ENCODE assay signal across 8 mouse cellular contexts in the genomic region with DNA sequence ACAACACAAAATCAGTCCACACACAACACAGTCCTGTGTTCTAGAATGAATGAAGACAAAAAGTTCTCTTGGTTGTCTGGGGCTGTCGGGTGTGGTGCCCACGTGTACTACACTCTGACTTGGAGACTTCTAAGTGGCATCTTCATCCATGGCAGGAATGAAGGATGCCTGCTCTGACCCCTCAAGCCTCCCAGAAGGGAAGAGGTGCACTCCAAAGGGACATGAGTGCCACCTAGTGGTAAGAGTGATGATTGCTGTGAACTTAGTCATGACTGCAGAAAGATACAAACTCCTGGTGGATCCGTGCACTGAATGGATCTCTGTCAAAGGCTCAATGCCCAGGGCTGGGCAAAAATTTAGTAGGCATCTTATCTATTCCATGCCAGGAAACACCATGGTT. TPM values are rescaled to one million over a fixed set of nuclear protein-coding genes. Genes with fewer than 3 reads are reported as not detected.
A peak's percentile ranks its signal among the peaks of the same experiment; 100 is the strongest.
DNase-seq lines count a peak whose midpoint lies in the region; ATAC-seq and TF ChIP-seq lines count a peak whose summit lies in the region.

No protein-coding gene starts in this region.

- WGBS in heart, embryonic 10.5 days, result 6% methylated on average over 3 of the region's 3 CpGs
- WGBS in lung, embryonic 15.5 days, result 3% methylated on average over 3 of the region's 3 CpGs
- 5% methylated on average over 3 of the region's 3 CpGs for WGBS in small intestine, adult 2 months

- no peak overlapping the region for H3K4me3 ChIP-seq in heart, embryonic 10.5 days
- no peak overlapping the region for H3K4me3 ChIP-seq in lung, embryonic 15.5 days
- H3K4me3 ChIP-seq in small intestine, adult 2 months (ENCODE audit: low read depth, low read length), result no peak overlapping the region

- no peak overlapping the region for H3K4me2 ChIP-seq in lung, embryonic 15.5 days

- H3K4me1 ChIP-seq in heart, embryonic 10.5 days, result 0 out of 2 replicates have a peak, but pooled peaks cover under 1% of the 10 kb centered on the region
- no peaks in the 10 kb centered on the region for H3K4me1 ChIP-seq in lung, embryonic 15.5 days
- H3K4me1 ChIP-seq in small intestine, adult 2 months (ENCODE audit: control insufficient read depth, insufficient read depth, insufficient read length, low read length), result peaks cover 8% of the 10 kb centered on the region

- no peaks in the 10 kb centered on the region for H3K9me3 ChIP-seq in heart, embryonic 10.5 days
- no peaks in the 10 kb centered on the region for H3K9me3 ChIP-seq in lung, embryonic 15.5 days

- H3K27me3 ChIP-seq in heart, embryonic 10.5 days (ENCODE audit: insufficient read depth, poor library complexity, severe bottlenecking), result peaks cover 30% of the 10 kb centered on the region
- no peaks in the 10 kb centered on the region for H3K27me3 ChIP-seq in lung, embryonic 15.5 days
- H3K27me3 ChIP-seq in small intestine, adult 2 months (ENCODE audit: control insufficient read depth, insufficient read depth, low read length), result no peaks in the 10 kb centered on the region

- ATAC-seq in lung, embryonic 15.5 days (ENCODE audit: borderline replicate concordance, extremely low read depth, low FRiP score, low TSS enrichment), result peak; percentile 37; the same call in 1 of the 2 replicates

- no peak overlapping the region for H3K27ac ChIP-seq in heart, embryonic 10.5 days
- H3K27ac ChIP-seq in lung, embryonic 15.5 days, result no peak overlapping the region
- H3K27ac ChIP-seq in small intestine, adult 2 months (ENCODE audit: insufficient read depth, low read depth, low read length), result no peak overlapping the region

- DNase-seq in heart, adult 11 months, result peak; percentile 95
- DNase-seq in heart, embryonic 10.5 days (ENCODE audit: low spot score), result no peak
- peak; percentile 88 for DNase-seq in ES-CJ7 (ENCODE audit: low read depth, low spot score)
- DNase-seq in cerebellum, adult 11-12 months, result peak; percentile 28
- DNase-seq in forelimb bud, embryonic 11.5 days (ENCODE audit: low read depth, low spot score), result peak; percentile 76
- peak; percentile 78 for DNase-seq in kidney, postnatal 14 days

- TF ChIP-seq CTCF in small intestine, adult 2 months (IDR thresholded peaks at IDR 0.05; ENCODE audit: extremely low read depth, insufficient read length, insufficient replicate concordance, low read depth, low read length), result peak; percentile 65; the same call in 1 of the 2 replicates

- H3K36me3 ChIP-seq in heart, embryonic 10.5 days, result no peaks in the 10 kb centered on the region
- no peaks in the 10 kb centered on the region for H3K36me3 ChIP-seq in lung, embryonic 15.5 days
- no peaks in the 10 kb centered on the region for H3K36me3 ChIP-seq in small intestine, adult 2 months (ENCODE audit: control insufficient read depth, insufficient read depth, low read length)

- H3K9ac ChIP-seq in lung, embryonic 15.5 days, result no peak overlapping the region

- no peak for TF ChIP-seq POLR2A in small intestine, adult 2 months (IDR thresholded peaks at IDR 0.05; ENCODE audit: low read depth, low read length)

RNA-seq across cellular contexts. Expression of a gene that starts 5.8 kb away (rescaled TPM):
- 32.7 and 48.8 TPM in 2 replicates for polyA plus RNA-seq in heart, embryonic 10.5 days (2016; fragmentation: Nextera tagmentation; extraction: Ambion mirVana)
- 31.2 and 33.2 TPM in 2 replicates for polyA plus RNA-seq in lung, embryonic 15.5 days (2015; fragmentation: Nextera tagmentation; extraction: Ambion mirVana)
- polyA plus RNA-seq in small intestine, adult 2 months (2012; rRNA removed), result 5.1 and 7.0 TPM in 2 replicates

RNA-seq across cellular contexts. Expression of a gene that starts 11.0 kb away (rescaled TPM):
- polyA plus RNA-seq in heart, embryonic 10.5 days (2016; fragmentation: Nextera tagmentation; extraction: Ambion mirVana), result 0.90 and 3.2 TPM in 2 replicates
- 1.6 and 2.0 TPM in 2 replicates for polyA plus RNA-seq in lung, embryonic 15.5 days (2015; fragmentation: Nextera tagmentation; extraction: Ambion mirVana)
- 3.5 and 21.3 TPM in 2 replicates for polyA plus RNA-seq in small intestine, adult 2 months (2012; rRNA removed)

RNA-seq across cellular contexts. Expression of a gene that starts 34.3 kb away (rescaled TPM):
- not detected in 2 replicates for polyA plus RNA-seq in heart, embryonic 10.5 days (2016; fragmentation: Nextera tagmentation; extraction: Ambion mirVana)
- 0.10 TPM in 1 of 2 replicates, not detected in the other for polyA plus RNA-seq in lung, embryonic 15.5 days (2015; fragmentation: Nextera tagmentation; extraction: Ambion mirVana)
- 0.18 and 0.53 TPM in 2 replicates for polyA plus RNA-seq in small intestine, adult 2 months (2012; rRNA removed)

RNA-seq across cellular contexts. Expression of a gene that starts 38.4 kb away (rescaled TPM):
- 0.58 and 1.8 TPM in 2 replicates for polyA plus RNA-seq in heart, embryonic 10.5 days (2016; fragmentation: Nextera tagmentation; extraction: Ambion mirVana)
- polyA plus RNA-seq in lung, embryonic 15.5 days (2015; fragmentation: Nextera tagmentation; extraction: Ambion mirVana), result 0.57 and 0.60 TPM in 2 replicates
- 0.10 and 0.23 TPM in 2 replicates for polyA plus RNA-seq in small intestine, adult 2 months (2012; rRNA removed)
